In the genomic region with DNA sequence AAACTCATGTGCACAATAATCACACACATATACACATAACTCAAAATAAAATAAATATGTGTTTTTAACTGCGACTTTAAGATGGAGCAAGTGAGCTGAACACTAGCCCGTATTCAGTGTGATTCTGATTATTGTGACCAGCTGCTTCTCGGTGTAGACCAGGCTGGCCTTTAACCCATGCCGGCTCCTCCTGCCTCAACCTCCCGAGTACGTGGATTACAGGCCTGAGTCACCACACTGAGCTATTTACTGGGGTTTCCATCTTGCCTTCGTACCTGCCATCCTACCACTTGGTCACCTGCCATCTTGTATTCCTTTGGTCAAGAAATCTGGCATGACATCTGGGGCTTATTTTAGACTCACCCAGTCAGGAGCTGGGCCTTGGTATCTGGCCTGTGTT, we compare ENCODE assay signal across 20 mouse cellular contexts. TPM values are rescaled to one million over a fixed set of nuclear protein-coding genes. Genes with fewer than 3 reads are reported as not detected.
DNase-seq lines count a peak whose midpoint lies in the region; ATAC-seq and TF ChIP-seq lines count a peak whose summit lies in the region.
"Had no signal": no experiment of that assay in that cellular context is flagged by ENCODE, and none has a peak within 500 bp of the region (broad histone marks: within the 10 kb centered on the region; RNA-seq: fewer than 3 reads in every experiment).

No protein-coding gene starts in this region.

- no peak overlapping the region for H3K9ac ChIP-seq in heart, postnatal 0 days (replicated peaks; ENCODE audit: low read depth, low read length)
- H3K9ac ChIP-seq: embryonic facial prominence, embryonic 13.5 days; heart, embryonic 12.5 days; hindbrain, embryonic 14.5 days; limb, embryonic 13.5 days; liver, embryonic 15.5 days; lung, embryonic 15.5 days; midbrain, embryonic 13.5 days had no signal

- no peak overlapping the region for H3K4me3 ChIP-seq in gastrocnemius, adult 2 months
- H3K4me3 ChIP-seq in heart, postnatal 0 days (ENCODE audit: low read depth, low read length), result no peak overlapping the region
- peak overlapping the region; percentile 74 for H3K4me3 ChIP-seq in megakaryocyte, embryonic 14.5 days (replicated peaks)
- no peak overlapping the region for H3K4me3 ChIP-seq in myocyte
- H3K4me3 ChIP-seq: embryonic facial prominence, embryonic 13.5 days; erythroblast, embryonic 14.5 days; heart, embryonic 12.5 days; limb, embryonic 13.5 days; liver, embryonic 15.5 days; lung, embryonic 15.5 days; midbrain, embryonic 13.5 days had no signal

- no peaks in the 10 kb centered on the region for H3K27me3 ChIP-seq in heart, postnatal 0 days (ENCODE audit: control insufficient read depth, insufficient read depth, low read length)
- no peaks in the 10 kb centered on the region for H3K27me3 ChIP-seq in megakaryocyte, embryonic 14.5 days (replicated peaks)
- H3K27me3 ChIP-seq in myocyte (ENCODE audit: control insufficient read depth, insufficient read depth, insufficient read length), result no peaks in the 10 kb centered on the region
- H3K27me3 ChIP-seq: CH12.LX; embryonic facial prominence, embryonic 13.5 days; heart, embryonic 12.5 days; limb, embryonic 13.5 days; liver, embryonic 15.5 days; lung, embryonic 15.5 days; midbrain, embryonic 13.5 days had no signal

- H3K79me2 ChIP-seq in myocyte (ENCODE audit: control insufficient read depth, insufficient read depth), result peaks cover 33% of the 10 kb centered on the region

- TF ChIP-seq EP300 in heart, postnatal 0 days (IDR thresholded peaks at IDR 0.05; ENCODE audit: low read depth), result no peak

- TF ChIP-seq CTCF in gastrocnemius, adult 2 months (IDR thresholded peaks at IDR 0.05), result no peak
- no peak for TF ChIP-seq CTCF in heart, postnatal 0 days (IDR thresholded peaks at IDR 0.05; ENCODE audit: low read depth)

- H3K9me3 ChIP-seq in heart, postnatal 0 days (replicated peaks; ENCODE audit: control insufficient read depth, low read length), result no peaks in the 10 kb centered on the region
- H3K9me3 ChIP-seq in megakaryocyte, embryonic 14.5 days, result no peaks in the 10 kb centered on the region
- H3K9me3 ChIP-seq: embryonic facial prominence, embryonic 13.5 days; heart, embryonic 12.5 days; limb, embryonic 13.5 days; liver, embryonic 15.5 days; lung, embryonic 15.5 days; midbrain, embryonic 13.5 days had no signal

- WGBS in heart, postnatal 0 days, result 95% methylated on average over 7 of the region's 7 CpGs

- no peak for TF ChIP-seq POLR2A in myocyte (IDR thresholded peaks at IDR 0.05; ENCODE audit: insufficient read length, low read depth)

- H3K27ac ChIP-seq in gastrocnemius, adult 2 months, result peak overlapping the region; percentile 74; the same call in 1 of the 2 replicates
- H3K27ac ChIP-seq in heart, postnatal 0 days (ENCODE audit: low read depth), result 0 out of 2 replicates have a peak overlapping the region, but pooled peaks have one; percentile 67
- H3K27ac ChIP-seq: embryonic facial prominence, embryonic 13.5 days; hindbrain, embryonic 14.5 days; limb, embryonic 13.5 days; liver, embryonic 15.5 days; midbrain, embryonic 13.5 days had no signal

- no peak overlapping the region for H3ac ChIP-seq in myocyte (ENCODE audit: control insufficient read depth, insufficient read length)

- H3K4me2 ChIP-seq in heart, postnatal 0 days (ENCODE audit: low read depth, low read length), result no peak overlapping the region
- H3K4me2 ChIP-seq in myocyte (ENCODE audit: low read depth), result peak overlapping the region; percentile 55
- H3K4me2 ChIP-seq: embryonic facial prominence, embryonic 13.5 days; heart, embryonic 12.5 days; hindbrain, embryonic 14.5 days; limb, embryonic 13.5 days; liver, embryonic 15.5 days; lung, embryonic 15.5 days; midbrain, embryonic 13.5 days had no signal

- DNase-seq in gastrocnemius, adult 2 months, result no peak
- no peak for DNase-seq in gastrocnemius, adult 8-10 months (ENCODE audit: low spot score in 2 of 2)
- no peak for DNase-seq in heart, postnatal 0 days (ENCODE audit: low spot score)
- no peak for DNase-seq in heart, postnatal 10 days
- no peak for DNase-seq in frontal cortex, postnatal 25 days (ENCODE audit: low spot score in 2 of 2)
- DNase-seq: adrenal gland, adult 2 months; cerebellum, adult 11 months; cerebellum, adult 9-10 months had no signal

- intact Hi-C loops in gastrocnemius, adult 2 months (cut with DNase I), result no loop called here
- intact Hi-C loops in heart, postnatal 10 days (cut with DNase I), result no loop called here

- H3K4me1 ChIP-seq in heart, postnatal 0 days (ENCODE audit: control insufficient read depth, insufficient read depth), result peaks cover 21% of the 10 kb centered on the region
- peaks cover 88% of the 10 kb centered on the region for H3K4me1 ChIP-seq in megakaryocyte, embryonic 14.5 days
- H3K4me1 ChIP-seq: embryonic facial prominence, embryonic 13.5 days; limb, embryonic 13.5 days; lung, embryonic 15.5 days; midbrain, embryonic 13.5 days had no signal

- no peak for ATAC-seq in heart, postnatal 0 days (ENCODE audit: insufficient read depth, low read depth)
- no peak for ATAC-seq in megakaryocyte, adult 5-6 weeks (ENCODE audit: poor library complexity, severe bottlenecking)
- ATAC-seq: midbrain, embryonic 13.5 days had no signal

- H3K36me3 ChIP-seq in heart, postnatal 0 days (replicated peaks; ENCODE audit: control insufficient read depth, insufficient read depth, low read length), result peaks cover 13% of the 10 kb centered on the region
- peaks cover 74% of the 10 kb centered on the region for H3K36me3 ChIP-seq in megakaryocyte, embryonic 14.5 days (replicated peaks; ENCODE audit: low read length)
- no peaks in the 10 kb centered on the region for H3K36me3 ChIP-seq in myocyte (ENCODE audit: control insufficient read depth, insufficient read depth)

TF ChIP-seq in myocyte, 11 proteins besides CTCF, POLR2A, EP300 and RAD21:
- TF ChIP-seq POLR2AphosphoS2 (IDR thresholded peaks at IDR 0.05; ENCODE audit: insufficient read length, low read depth), result no peak
- TF ChIP-seq USF1 (IDR thresholded peaks at IDR 0.05; ENCODE audit: low read depth), result no peak
- no peak for TF ChIP-seq MYOG (IDR thresholded peaks at IDR 0.05; ENCODE audit: control insufficient read depth in 1 of 3, insufficient read depth in 1 of 3, insufficient read length in 2 of 3, low read depth in 2 of 3)
- TF ChIP-seq TCF3 (IDR thresholded peaks at IDR 0.05; ENCODE audit: insufficient read length, low read depth), result no peak
- no peak for TF ChIP-seq E2F4 (IDR thresholded peaks at IDR 0.05; ENCODE audit: insufficient read depth)
- TF ChIP-seq CEBPB (IDR thresholded peaks at IDR 0.05; ENCODE audit: insufficient read depth, poor library complexity, severe bottlenecking), result no peak
- TF ChIP-seq REST (IDR thresholded peaks at IDR 0.05; ENCODE audit: insufficient read depth, insufficient read length), result no peak
- TF ChIP-seq MYOD1 (IDR thresholded peaks at IDR 0.05; ENCODE audit: control insufficient read depth in 1 of 3, insufficient read length in 2 of 3, low read depth in 2 of 3), result no peak
- no peak for TF ChIP-seq TCF12 (IDR thresholded peaks at IDR 0.05; ENCODE audit: insufficient read depth, poor library complexity, severe bottlenecking)
- TF ChIP-seq MAX (IDR thresholded peaks at IDR 0.05; ENCODE audit: low read depth), result no peak
- no peak for TF ChIP-seq SRF (IDR thresholded peaks at IDR 0.05; ENCODE audit: control insufficient read depth, insufficient read length, low read depth)
TF ChIP-seq in myocyte: peak in this region for 0.

RNA-seq across cellular contexts. Expression of gene Por, which starts 33.6 kb away (rescaled TPM):
- total RNA-seq in gastrocnemius, adult 2 months (2021), result 10 to 100 TPM; 31.4 to 32.7 TPM
- 10 to 100 TPM; 32.8 to 36.4 (median 35.9) TPM for total RNA-seq in gastrocnemius, adult 8-10 months (2022)
- total RNA-seq in heart, postnatal 0 days (2014; rRNA removed; ENCODE audit: low replicate concordance), result 71.7 and 85.6 TPM in 2 replicates
- 44.9 and 45.0 TPM in 2 replicates for polyA plus RNA-seq in heart, postnatal 0 days (2015; fragmentation: Nextera tagmentation; extraction: Ambion mirVana)
- 10 to 100 TPM; 62.8 to 72.0 TPM for total RNA-seq in heart, postnatal 10 days (2021)
- 112 and 330 TPM in 2 replicates for polyA plus RNA-seq in megakaryocyte, embryonic 14.5 days (2012; ENCODE audit: insufficient read depth, low replicate concordance)
- total RNA-seq in megakaryocyte, adult 5-6 weeks (2015), result 29.6 and 31.1 TPM in 2 replicates
- 45.9 and 49.7 TPM in 2 replicates for total RNA-seq in megakaryocyte, adult 5-6 weeks (2017)
- 90.6 TPM for polyA plus RNA-seq in myocyte (2012; fragmentation: generic; extraction: Trizol)

RNA-seq across cellular contexts. Expression of gene Tmem120a, which starts 40.8 kb away (rescaled TPM):
- total RNA-seq in gastrocnemius, adult 2 months (2021), result 1 to 10 TPM; 7.6 to 8.3 TPM
- total RNA-seq in gastrocnemius, adult 8-10 months (2022), result 10 to 100 TPM in 1 of 4 experiments, 1 to 10 TPM in 3; 7.9 to 12.3 (median 8.9) TPM
- 25.6 and 32.6 TPM in 2 replicates for total RNA-seq in heart, postnatal 0 days (2014; rRNA removed; ENCODE audit: low replicate concordance)
- 33.9 and 34.2 TPM in 2 replicates for polyA plus RNA-seq in heart, postnatal 0 days (2015; fragmentation: Nextera tagmentation; extraction: Ambion mirVana)
- 10 to 100 TPM; 10.0 to 17.4 TPM for total RNA-seq in heart, postnatal 10 days (2021)
- 13.5 and 55.6 TPM in 2 replicates for polyA plus RNA-seq in megakaryocyte, embryonic 14.5 days (2012; ENCODE audit: insufficient read depth, low replicate concordance)
- 18.1 and 20.9 TPM in 2 replicates for total RNA-seq in megakaryocyte, adult 5-6 weeks (2015)
- 15.1 and 19.1 TPM in 2 replicates for total RNA-seq in megakaryocyte, adult 5-6 weeks (2017)
- polyA plus RNA-seq in myocyte (2012; fragmentation: generic; extraction: Trizol), result 32.7 TPM
